Mouse (Mus musculus): Measurements from ENCODE around the gene Fmn2. TPM values are rescaled to one million over a fixed set of nuclear protein-coding genes. Genes with fewer than 3 reads are reported as not detected.
A peak's percentile ranks its signal among the peaks of the same experiment; 100 is the strongest.

Fmn2 gene
- polyA plus RNA-seq, 1 experiment: 0.22 TPM

DNA sequence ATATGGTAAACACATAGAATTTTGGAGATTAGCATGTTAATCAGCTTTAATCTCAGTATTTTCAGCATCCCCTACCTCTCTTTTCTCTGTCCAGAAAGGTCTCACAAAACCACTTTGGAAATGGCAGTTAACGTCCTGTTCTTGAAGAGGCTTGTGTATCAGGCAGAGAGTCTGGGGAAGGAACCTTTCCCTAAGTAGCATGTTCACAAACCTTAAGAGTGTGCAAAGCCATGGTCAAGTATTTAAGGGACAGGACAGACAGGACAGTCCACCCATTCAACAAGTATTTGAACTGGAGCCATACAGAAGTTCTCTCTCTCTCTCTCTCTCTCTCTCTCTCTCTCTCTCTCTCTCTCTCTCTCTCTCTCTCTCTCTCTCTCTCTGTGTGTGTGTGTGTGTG, 614 bp upstream of the Fmn2 start:
- H3K4me1 ChIP-seq (replicated peaks; ENCODE audit: control insufficient read depth, insufficient read depth, low read length): no peaks in the 10 kb centered on the region
- H3K4me3 ChIP-seq (ENCODE audit: control insufficient read depth, insufficient read depth, low read length): no peak overlapping the region
- 83% methylated on average over 1 of the region's 1 CpGs for WGBS
- TF ChIP-seq POLR2A (IDR thresholded peaks at IDR 0.05; ENCODE audit: control insufficient read depth, extremely low read depth, insufficient read depth, low read length, poor library complexity) (no peak), CTCF (IDR thresholded peaks at IDR 0.05; ENCODE audit: borderline replicate concordance, control insufficient read depth, extremely low read depth, insufficient read depth, low read length, poor library complexity) (no peak)
- H3K27me3 ChIP-seq (ENCODE audit: control insufficient read depth, insufficient read depth, low read length): peaks cover 3% of the 10 kb centered on the region; the same call in 1 of the 2 replicates
- H3K36me3 ChIP-seq (ENCODE audit: control insufficient read depth, insufficient read depth, low read length): no peaks in the 10 kb centered on the region
- no peak for DNase-seq
- H3K27ac ChIP-seq (ENCODE audit: control insufficient read depth, insufficient read depth, low read length): no peak overlapping the region

- Histone ChIP-seq H3K4me3 (ENCODE audit: control insufficient read depth, insufficient read depth, low read length) (0 out of 2 replicates have a peak overlapping the region, but pooled peaks have one; percentile 0), H3K36me3 (ENCODE audit: control insufficient read depth, insufficient read depth, low read length) (no peaks in the 10 kb centered on the region), H3K4me1 (replicated peaks; ENCODE audit: control insufficient read depth, insufficient read depth, low read length) (no peaks in the 10 kb centered on the region), H3K27ac (ENCODE audit: control insufficient read depth, insufficient read depth, low read length) (no peak overlapping the region), H3K27me3 (ENCODE audit: control insufficient read depth, insufficient read depth, low read length) (peaks cover 3% of the 10 kb centered on the region; the same call in 1 of the 2 replicates)
- WGBS: 3% methylated on average over 40 of the region's 40 CpGs
- peak; percentile 14 for DNase-seq
- TF ChIP-seq POLR2A (IDR thresholded peaks at IDR 0.05; ENCODE audit: control insufficient read depth, extremely low read depth, insufficient read depth, low read length, poor library complexity): no peak
- no peak for TF ChIP-seq CTCF (IDR thresholded peaks at IDR 0.05; ENCODE audit: borderline replicate concordance, control insufficient read depth, extremely low read depth, insufficient read depth, low read length, poor library complexity)
These were observed 613 bp downstream of the Fmn2 start for GRCm38 (mm10) chr1:174502031-174502845.

DNA sequence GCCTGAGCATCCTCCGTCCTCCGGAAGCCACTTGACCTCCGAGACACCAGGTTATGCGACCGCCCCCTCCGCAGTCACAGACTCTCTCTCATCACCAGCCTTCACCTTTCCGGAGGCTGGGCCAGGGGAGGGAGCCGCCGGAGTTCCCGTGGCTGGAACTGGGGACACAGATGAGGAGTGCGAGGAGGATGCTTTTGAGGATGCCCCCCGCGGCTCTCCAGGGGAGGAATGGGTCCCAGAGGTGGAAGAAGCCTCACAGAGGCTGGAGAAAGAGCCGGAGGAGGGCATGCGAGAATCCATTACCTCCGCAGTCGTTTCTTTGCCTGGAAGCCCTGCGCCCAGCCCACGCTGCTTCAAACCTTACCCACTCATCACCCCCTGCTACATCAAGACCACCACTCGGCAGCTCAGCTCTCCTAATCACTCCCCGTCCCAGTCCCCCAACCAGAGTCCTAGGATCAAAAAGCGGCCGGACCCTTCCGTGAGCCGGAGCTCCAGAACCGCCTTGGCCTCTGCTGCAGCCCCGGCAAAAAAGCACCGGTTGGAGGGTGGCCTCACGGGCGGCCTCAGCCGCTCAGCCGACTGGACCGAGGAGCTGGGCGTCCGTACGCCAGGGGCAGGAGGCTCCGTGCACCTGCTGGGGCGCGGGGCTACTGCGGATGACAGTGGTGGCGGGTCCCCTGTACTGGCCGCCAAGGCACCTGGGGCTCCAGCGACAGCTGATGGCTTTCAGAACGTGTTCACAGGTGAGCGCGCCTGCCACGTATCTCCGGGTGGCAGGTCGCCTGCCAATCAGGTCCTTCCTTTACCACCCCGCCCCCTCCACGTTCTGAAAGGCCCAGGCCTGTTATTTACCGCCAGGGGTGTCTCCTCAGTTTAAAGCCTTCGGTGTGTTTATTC, 1.5 kb downstream of the Fmn2 start:
- no peak for TF ChIP-seq CTCF (IDR thresholded peaks at IDR 0.05; ENCODE audit: borderline replicate concordance, control insufficient read depth, extremely low read depth, insufficient read depth, low read length, poor library complexity)
- no peak for TF ChIP-seq POLR2A (IDR thresholded peaks at IDR 0.05; ENCODE audit: control insufficient read depth, extremely low read depth, insufficient read depth, low read length, poor library complexity)
- DNase-seq: peak; percentile 2

GRCm38 (mm10) chr1:174508571-174509110, 7.0 kb downstream of the Fmn2 start:
- H3K27me3 ChIP-seq (ENCODE audit: control insufficient read depth, insufficient read depth, low read length): peaks cover 3% of the 10 kb centered on the region; the same call in 1 of the 2 replicates
- H3K36me3 ChIP-seq (ENCODE audit: control insufficient read depth, insufficient read depth, low read length): no peaks in the 10 kb centered on the region
- H3K4me1 ChIP-seq (replicated peaks; ENCODE audit: control insufficient read depth, insufficient read depth, low read length): no peaks in the 10 kb centered on the region
- no peak overlapping the region for H3K4me3 ChIP-seq (ENCODE audit: control insufficient read depth, insufficient read depth, low read length)
- no peak for DNase-seq
- TF ChIP-seq CTCF (IDR thresholded peaks at IDR 0.05; ENCODE audit: borderline replicate concordance, control insufficient read depth, extremely low read depth, insufficient read depth, low read length, poor library complexity) (no peak), POLR2A (IDR thresholded peaks at IDR 0.05; ENCODE audit: control insufficient read depth, extremely low read depth, insufficient read depth, low read length, poor library complexity) (no peak)
- no peak overlapping the region for H3K27ac ChIP-seq (ENCODE audit: control insufficient read depth, insufficient read depth, low read length)
- 92% methylated on average over 13 of the region's 13 CpGs for WGBS

More for the DNA sequence above, 1.5 kb downstream of the Fmn2 start:
- Histone ChIP-seq H3K27ac (ENCODE audit: control insufficient read depth, insufficient read depth, low read length) (no peak overlapping the region), H3K4me3 (ENCODE audit: control insufficient read depth, insufficient read depth, low read length) (no peak overlapping the region), H3K36me3 (ENCODE audit: control insufficient read depth, insufficient read depth, low read length) (no peaks in the 10 kb centered on the region), H3K4me1 (replicated peaks; ENCODE audit: control insufficient read depth, insufficient read depth, low read length) (no peaks in the 10 kb centered on the region), H3K27me3 (ENCODE audit: control insufficient read depth, insufficient read depth, low read length) (peaks cover 3% of the 10 kb centered on the region; the same call in 1 of the 2 replicates)
- WGBS: 7% methylated on average over 53 of the region's 53 CpGs

- DNase-seq: no peak
- H3K4me1 ChIP-seq (replicated peaks; ENCODE audit: control insufficient read depth, insufficient read depth, low read length): no peaks in the 10 kb centered on the region
- H3K27me3 ChIP-seq (ENCODE audit: control insufficient read depth, insufficient read depth, low read length): no peaks in the 10 kb centered on the region
- H3K27ac ChIP-seq (ENCODE audit: control insufficient read depth, insufficient read depth, low read length): no peak overlapping the region
- H3K4me3 ChIP-seq (ENCODE audit: control insufficient read depth, insufficient read depth, low read length): no peak overlapping the region
- 87% methylated on average over 7 of the region's 7 CpGs for WGBS
- TF ChIP-seq CTCF (IDR thresholded peaks at IDR 0.05; ENCODE audit: borderline replicate concordance, control insufficient read depth, extremely low read depth, insufficient read depth, low read length, poor library complexity): no peak
- no peak for TF ChIP-seq POLR2A (IDR thresholded peaks at IDR 0.05; ENCODE audit: control insufficient read depth, extremely low read depth, insufficient read depth, low read length, poor library complexity)
- no peaks in the 10 kb centered on the region for H3K36me3 ChIP-seq (ENCODE audit: control insufficient read depth, insufficient read depth, low read length)
These were observed 11.8 kb downstream of the Fmn2 start for GRCm38 (mm10) chr1:174513419-174513818.

Measured in thymus, adult 2 months (tissue).